Mouse (Mus musculus) G1E (cell line): Measurements from ENCODE around the gene Syt5. TPM values are rescaled to one million over a fixed set of nuclear protein-coding genes. Genes with fewer than 3 reads are reported as not detected.

Experiments used
- ATAC-seq: 2 replicates; pipeline ENCODE4 v1.8.0; 2016; ENCODE audit warnings: mild to moderate bottlenecking; ENCODE audit not compliant: insufficient number of reproducible peaks, poor library complexity, low FRiP score, severe bottlenecking; ENCODE audit errors: extremely low read depth
- DNase-seq: peaks from one replicate; pipeline ENCODE4 v3.0.0; 2012; ENCODE audit warnings: low spot score
- H3K27me3 ChIP-seq: 2 replicates; pipeline ENCODE4 v1.6.1; 2012; ENCODE audit warnings: mild to moderate bottlenecking, low read length, inconsistent platforms; ENCODE audit not compliant: insufficient read depth
- H3K36me3 ChIP-seq: replicated peaks from 2 replicates; pipeline ENCODE3; 2012; ENCODE audit warnings: mild to moderate bottlenecking, inconsistent platforms
- H3K4me1 ChIP-seq: 2 replicates; pipeline ENCODE4 v1.6.1; 2012; ENCODE audit warnings: low read depth, low read length, inconsistent platforms, mixed read lengths; ENCODE audit not compliant: insufficient read depth
- H3K4me3 ChIP-seq: 2 replicates; pipeline ENCODE4 v1.5.1; 2012; ENCODE audit warnings: low read depth, mild to moderate bottlenecking, inconsistent platforms, low read length, moderate library complexity, mixed read lengths
- H3K9me3 ChIP-seq: replicated peaks from 2 replicates; pipeline ENCODE4 v1.6.1; 2012; ENCODE audit warnings: inconsistent platforms
- CTCF ChIP-seq: IDR thresholded peaks from 2 replicates; pipeline ENCODE4 v1.5.1; 2012; ENCODE audit warnings: low read depth, low read length, inconsistent platforms, mixed read lengths
- GATA1 ChIP-seq: IDR thresholded peaks from 2 replicates; pipeline ENCODE4 v1.6.1; 2012; ENCODE audit warnings: borderline replicate concordance, low read length, inconsistent platforms, mixed read lengths
- GATA2 ChIP-seq: IDR thresholded peaks from 2 replicates; pipeline ENCODE4 v1.6.1; 2012; ENCODE audit warnings: low read depth, low read length, inconsistent platforms, borderline replicate concordance
- POLR2AphosphoS5 ChIP-seq: IDR thresholded peaks from 2 replicates; pipeline ENCODE4 v1.6.1; 2012; ENCODE audit warnings: low read depth, low read length, inconsistent platforms; ENCODE audit not compliant: insufficient replicate concordance
- TAL1 ChIP-seq: conservative IDR thresholded peaks from 2 replicates; pipeline ENCODE4 v1.6.1; 2012; ENCODE audit warnings: low read depth, low read length, inconsistent platforms, mixed read lengths
- polyA plus RNA-seq: library from polyadenylated mRNA; stranded (reverse); fragments of >175 nt; gene quantifications from 2 replicates; pipeline ENCODE4 v1.2.3, GENCODE M21; 2012
- total RNA-seq, 2 experiments: library from RNA; stranded (forward) in 1 of 2; stranded (reverse) in 1 of 2; fragments of 200-1000 nt in 1 of 2; fragments of >200 nt in 1 of 2; fragmentation: Nextera tagmentation in 1 of 2; gene quantifications; 2 replicates each; pipeline ENCODE4 v1.2.3; 2014 to 2017

Syt5 gene
- total and polyA plus RNA-seq, 3 experiments, result not detected

GRCm38 (mm10) chr7:4507220-4507619, 40.1 kb downstream of the Syt5 start:
- H3K27me3 ChIP-seq, result peaks cover 12% of the 10 kb centered on the region; the same call in 1 of the 2 replicates
- TF ChIP-seq POLR2AphosphoS5, result no peak
- no peak for TF ChIP-seq CTCF
- TF ChIP-seq GATA2, result no peak
- no peak for TF ChIP-seq TAL1
- TF ChIP-seq GATA1, result no peak
- no peak for ATAC-seq
- H3K36me3 ChIP-seq, result no peaks in the 10 kb centered on the region
- DNase-seq, result peak; percentile 48
- no peak overlapping the region for H3K4me3 ChIP-seq
- no peaks in the 10 kb centered on the region; the same call in 1 of the 2 replicates for H3K9me3 ChIP-seq
- peaks cover 60% of the 10 kb centered on the region for H3K4me1 ChIP-seq

GRCm38 (mm10) chr7:4504646-4505435, 42.5 kb downstream of the Syt5 start:
- peak; percentile 52 for ATAC-seq

DNA sequence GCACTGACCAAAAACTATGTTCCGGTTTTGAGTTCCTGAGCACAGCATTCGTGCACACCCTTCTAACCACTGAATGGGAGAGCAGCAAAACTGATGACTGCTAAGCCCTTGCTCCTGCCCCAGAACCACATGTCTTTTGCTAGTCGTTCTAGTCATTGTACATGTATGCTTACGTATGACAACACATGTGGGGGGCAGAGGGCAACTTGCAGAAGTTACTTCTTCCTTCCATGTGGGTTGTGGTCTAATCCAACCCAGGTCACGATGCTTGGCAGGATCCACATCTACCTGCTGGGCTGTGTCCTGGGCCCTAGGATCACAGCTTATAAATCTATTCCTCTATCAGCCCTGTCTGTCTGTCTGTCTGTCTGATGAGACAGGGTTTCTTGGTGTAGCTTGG, 43.5 kb downstream of the Syt5 start:
- Histone ChIP-seq H3K27me3 (no peaks in the 10 kb centered on the region), H3K36me3 (peaks cover 14% of the 10 kb centered on the region), H3K4me3 (no peak overlapping the region; the same call in 1 of the 2 replicates), H3K9me3 (no peaks in the 10 kb centered on the region; the same call in 1 of the 2 replicates), H3K4me1 (peaks cover 71% of the 10 kb centered on the region)
- no peak for TF ChIP-seq POLR2AphosphoS5
- TF ChIP-seq TAL1, result no peak
- no peak for TF ChIP-seq GATA2
- TF ChIP-seq CTCF, result no peak
- TF ChIP-seq GATA1, result no peak
- no peak for DNase-seq
- no peak for ATAC-seq

More at GRCm38 (mm10) chr7:4504646-4505435, 42.5 kb downstream of the Syt5 start:
- Histone ChIP-seq H3K4me1 (peaks cover 66% of the 10 kb centered on the region), H3K9me3 (no peaks in the 10 kb centered on the region; the same call in 1 of the 2 replicates), H3K27me3 (no peaks in the 10 kb centered on the region), H3K36me3 (peaks cover 4% of the 10 kb centered on the region), H3K4me3 (peak overlapping the region; percentile 55; the same call in 1 of the 2 replicates)
- TF ChIP-seq GATA1, result no peak
- TF ChIP-seq GATA2, result no peak
- TF ChIP-seq TAL1, result peak; percentile 50; the same call in 1 of the 2 replicates
- no peak for TF ChIP-seq CTCF
- DNase-seq, result peak; percentile 81

DNA sequence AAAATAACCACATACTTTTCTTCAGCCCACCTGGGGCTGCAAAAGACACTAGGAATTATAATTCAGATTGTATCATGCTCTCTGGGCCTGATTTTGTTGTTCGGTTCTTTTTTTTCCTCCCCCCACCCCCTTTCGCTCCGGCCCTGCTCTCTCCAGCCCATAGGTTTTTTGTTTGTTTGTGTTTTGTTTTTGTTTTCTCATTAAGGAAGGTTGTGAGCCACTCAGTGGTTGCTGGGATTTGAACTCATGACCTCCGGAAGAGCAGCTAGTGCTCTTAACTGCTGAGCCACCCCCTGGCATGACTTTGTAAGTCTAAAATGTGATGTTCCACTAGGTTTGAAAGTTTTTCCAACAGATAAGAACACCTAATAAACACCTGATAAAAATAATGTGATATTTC, 44.2 kb downstream of the Syt5 start:
- peaks cover 21% of the 10 kb centered on the region for H3K36me3 ChIP-seq
- no peaks in the 10 kb centered on the region for H3K27me3 ChIP-seq
- no peak overlapping the region for H3K4me3 ChIP-seq
- TF ChIP-seq POLR2AphosphoS5 (no peak), CTCF (no peak), GATA1 (no peak), TAL1 (no peak), GATA2 (no peak)
- peaks cover 71% of the 10 kb centered on the region for H3K4me1 ChIP-seq
- H3K9me3 ChIP-seq, result no peaks in the 10 kb centered on the region; the same call in 1 of the 2 replicates
- ATAC-seq (no peak), DNase-seq (no peak)

DNA sequence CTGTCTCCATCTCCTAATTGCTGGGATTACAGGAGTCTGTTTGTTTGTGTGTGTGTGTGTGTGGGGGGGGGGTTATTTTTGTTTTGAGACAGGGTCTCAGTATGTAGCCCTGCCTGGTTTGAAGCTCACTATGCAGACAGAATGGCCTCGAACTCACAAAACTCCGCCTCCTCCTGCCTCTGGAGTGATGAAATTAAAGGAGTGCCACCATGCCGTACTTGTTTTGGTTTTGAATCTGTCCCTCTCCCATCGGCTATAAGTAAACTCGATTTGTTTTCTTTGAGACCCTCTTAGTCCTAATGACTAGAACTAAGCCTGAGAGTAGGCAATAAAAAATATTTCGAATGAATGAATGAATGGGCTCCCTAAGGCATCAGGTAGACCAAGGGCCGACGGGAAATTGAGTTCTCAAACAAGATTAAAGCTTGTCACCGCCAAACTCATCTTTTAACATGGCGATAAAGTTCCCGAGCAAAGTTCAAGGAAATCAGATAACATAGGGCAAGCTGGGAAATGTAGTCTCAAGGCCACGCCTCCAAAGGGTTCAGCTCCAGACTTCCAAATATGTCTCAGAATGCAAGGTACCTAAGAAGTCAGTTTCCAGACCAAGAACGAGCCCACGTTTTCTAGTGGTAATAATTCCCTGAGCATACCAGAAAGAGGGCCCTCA, 44.8 kb downstream of the Syt5 start:
- ATAC-seq (no peak), DNase-seq (peak; percentile 54)

GRCm38 (mm10) chr7:4501558-4502397, 45.6 kb downstream of the Syt5 start, which contains the start of gene Ppp1r12c:
TSS of gene Ppp1r12c (minus strand) at chr7:4501680.
- DNase-seq, result peak; percentile 92
- H3K27me3 ChIP-seq, result no peaks in the 10 kb centered on the region
- peak; percentile 61 for ATAC-seq
- H3K4me1 ChIP-seq, result peaks cover 75% of the 10 kb centered on the region
- no peak for TF ChIP-seq CTCF
- H3K9me3 ChIP-seq, result no peaks in the 10 kb centered on the region
- peak within 1 kb of the TSS; percentile 100 for H3K4me3 ChIP-seq
- H3K36me3 ChIP-seq, result peaks cover 34% of the 10 kb centered on the region

More for the DNA sequence above, 44.8 kb downstream of the Syt5 start:
- Histone ChIP-seq H3K9me3 (no peaks in the 10 kb centered on the region), H3K36me3 (peaks cover 27% of the 10 kb centered on the region), H3K27me3 (no peaks in the 10 kb centered on the region), H3K4me1 (peaks cover 72% of the 10 kb centered on the region), H3K4me3 (peak overlapping the region; percentile 100; the same call in 1 of the 2 replicates)
- TF ChIP-seq GATA1 (no peak), GATA2 (no peak), TAL1 (no peak), CTCF (no peak), POLR2AphosphoS5 (no peak)
